ENCODE assay signal across 29 mouse cellular contexts in genomic region chr3:154130431-154131114, GRCm38 (mm10).
DNase-seq lines count a peak whose midpoint lies in the region; ATAC-seq and TF ChIP-seq lines count a peak whose summit lies in the region.
"Had no signal": no experiment of that assay in that cellular context is flagged by ENCODE, and none has a peak within 500 bp of the region (broad histone marks: within the 10 kb centered on the region; RNA-seq: fewer than 3 reads in every experiment).

No protein-coding gene starts in this region.

- H3K9ac ChIP-seq in stomach, embryonic 15.5 days: no peak overlapping the region
- H3K9ac ChIP-seq in stomach, postnatal 0 days (ENCODE audit: low read length): no peak overlapping the region
- H3K9ac ChIP-seq in liver, embryonic 12.5 days: no peak overlapping the region
- H3K9ac ChIP-seq in liver, postnatal 0 days (replicated peaks): no peak overlapping the region
- H3K9ac ChIP-seq in midbrain, embryonic 15.5 days: no peak overlapping the region
- H3K9ac ChIP-seq in forebrain, embryonic 15.5 days (replicated peaks): no peak overlapping the region
- H3K9ac ChIP-seq: heart, embryonic 15.5 days; hindbrain, embryonic 14.5 days; kidney, embryonic 15.5 days; limb, embryonic 12.5 days; neural tube, embryonic 15.5 days had no signal

- H3K27ac ChIP-seq in stomach, embryonic 15.5 days: no peak overlapping the region
- no peak overlapping the region for H3K27ac ChIP-seq in stomach, postnatal 0 days (replicated peaks)
- no peak overlapping the region for H3K27ac ChIP-seq in liver, embryonic 12.5 days
- H3K27ac ChIP-seq in liver, postnatal 0 days (ENCODE audit: low read depth): no peak overlapping the region
- H3K27ac ChIP-seq in midbrain, embryonic 15.5 days: no peak overlapping the region
- H3K27ac ChIP-seq in forebrain, embryonic 15.5 days (replicated peaks): no peak overlapping the region
- H3K27ac ChIP-seq: heart, embryonic 15.5 days; hindbrain, embryonic 14.5 days; kidney, embryonic 15.5 days; limb, embryonic 12.5 days; neural tube, embryonic 15.5 days had no signal

- H3K4me1 ChIP-seq in stomach, embryonic 15.5 days: no peaks in the 10 kb centered on the region
- no peaks in the 10 kb centered on the region for H3K4me1 ChIP-seq in stomach, postnatal 0 days (replicated peaks; ENCODE audit: control insufficient read depth, insufficient read depth)
- peaks cover 26% of the 10 kb centered on the region for H3K4me1 ChIP-seq in liver, embryonic 12.5 days
- H3K4me1 ChIP-seq in liver, postnatal 0 days (ENCODE audit: insufficient read depth): no peaks in the 10 kb centered on the region
- peaks cover 4% of the 10 kb centered on the region; the same call in 1 of the 2 replicates for H3K4me1 ChIP-seq in midbrain, embryonic 15.5 days
- peaks cover 18% of the 10 kb centered on the region for H3K4me1 ChIP-seq in forebrain, embryonic 15.5 days
- H3K4me1 ChIP-seq: limb, embryonic 12.5 days; neural tube, embryonic 15.5 days had no signal

- no peak overlapping the region for H3K4me3 ChIP-seq in stomach, embryonic 15.5 days (replicated peaks)
- no peak overlapping the region for H3K4me3 ChIP-seq in stomach, postnatal 0 days (ENCODE audit: low read depth, low read length)
- H3K4me3 ChIP-seq in liver, embryonic 12.5 days: no peak overlapping the region
- no peak overlapping the region for H3K4me3 ChIP-seq in liver, postnatal 0 days (ENCODE audit: low read depth, low read length)
- H3K4me3 ChIP-seq in midbrain, embryonic 15.5 days: no peak overlapping the region
- no peak overlapping the region for H3K4me3 ChIP-seq in forebrain, embryonic 15.5 days
- H3K4me3 ChIP-seq: heart, embryonic 15.5 days; kidney, embryonic 15.5 days; limb, embryonic 12.5 days; neural tube, embryonic 15.5 days had no signal

- TF ChIP-seq CTCF in stomach, postnatal 0 days (IDR thresholded peaks at IDR 0.05; ENCODE audit: low read depth): no peak
- no peak for TF ChIP-seq CTCF in liver, postnatal 0 days (IDR thresholded peaks at IDR 0.05; ENCODE audit: low read depth)

- H3K27me3 ChIP-seq in stomach, embryonic 15.5 days (replicated peaks): no peaks in the 10 kb centered on the region
- H3K27me3 ChIP-seq in stomach, postnatal 0 days (ENCODE audit: control insufficient read depth, insufficient read depth, low read length): no peaks in the 10 kb centered on the region
- no peaks in the 10 kb centered on the region; the same call in 1 of the 2 replicates for H3K27me3 ChIP-seq in liver, embryonic 12.5 days (replicated peaks)
- no peaks in the 10 kb centered on the region for H3K27me3 ChIP-seq in liver, postnatal 0 days (ENCODE audit: insufficient read depth, low read length)
- no peaks in the 10 kb centered on the region for H3K27me3 ChIP-seq in midbrain, embryonic 15.5 days (replicated peaks)
- no peaks in the 10 kb centered on the region for H3K27me3 ChIP-seq in forebrain, embryonic 15.5 days
- H3K27me3 ChIP-seq: heart, embryonic 15.5 days; kidney, embryonic 15.5 days; limb, embryonic 12.5 days; neural tube, embryonic 15.5 days; Patski had no signal

- 84% methylated on average over 6 of the region's 6 CpGs for WGBS in stomach, embryonic 15.5 days
- 87% methylated on average over 6 of the region's 6 CpGs for WGBS in stomach, postnatal 0 days
- WGBS in liver, embryonic 12.5 days (ENCODE audit: insufficient replicate concordance): 42% methylated on average over 6 of the region's 6 CpGs
- WGBS in liver, postnatal 0 days (ENCODE audit: insufficient replicate concordance): 51% methylated on average over 5 of the region's 6 CpGs
- 90% methylated on average over 6 of the region's 6 CpGs for WGBS in midbrain, embryonic 15.5 days
- 88% methylated on average over 6 of the region's 6 CpGs for WGBS in forebrain, embryonic 15.5 days

- intact Hi-C loops in heart, postnatal 25 days (cut with DNase I): no loop called here

- H3K4me2 ChIP-seq in stomach, embryonic 15.5 days: no peak overlapping the region
- no peak overlapping the region for H3K4me2 ChIP-seq in stomach, postnatal 0 days (replicated peaks; ENCODE audit: low read depth)
- H3K4me2 ChIP-seq in liver, embryonic 12.5 days: peak overlapping the region; percentile 42
- no peak overlapping the region for H3K4me2 ChIP-seq in liver, postnatal 0 days (ENCODE audit: low read depth, low read length)
- H3K4me2 ChIP-seq in midbrain, embryonic 15.5 days: no peak overlapping the region
- no peak overlapping the region for H3K4me2 ChIP-seq in forebrain, embryonic 15.5 days (replicated peaks)
- H3K4me2 ChIP-seq: heart, embryonic 15.5 days; hindbrain, embryonic 14.5 days; kidney, embryonic 15.5 days; limb, embryonic 12.5 days; neural tube, embryonic 15.5 days had no signal

- peak; percentile 60; the same call in 1 of the 2 replicates for ATAC-seq in stomach, embryonic 15.5 days (ENCODE audit: insufficient read depth, low FRiP score, low read depth)
- no peak for ATAC-seq in stomach, postnatal 0 days (ENCODE audit: low FRiP score, low TSS enrichment)
- ATAC-seq in liver, embryonic 12.5 days: peak; percentile 96
- ATAC-seq in liver, postnatal 0 days: peak; percentile 47; the same call in 1 of the 2 replicates
- no peak for ATAC-seq in midbrain, embryonic 15.5 days (replicated peaks)
- ATAC-seq in forebrain, embryonic 15.5 days (replicated peaks): no peak
- ATAC-seq: forebrain, embryonic 16.5 days; inflammation-experienced regulatory T-cells, adult 6 months; lung, postnatal 0 days; Patski had no signal

- no peaks in the 10 kb centered on the region for H3K9me3 ChIP-seq in stomach, embryonic 15.5 days
- no peaks in the 10 kb centered on the region for H3K9me3 ChIP-seq in stomach, postnatal 0 days (ENCODE audit: control insufficient read depth, low read length)
- H3K9me3 ChIP-seq in liver, embryonic 12.5 days (replicated peaks): no peaks in the 10 kb centered on the region
- H3K9me3 ChIP-seq in liver, postnatal 0 days (ENCODE audit: low read length): no peaks in the 10 kb centered on the region
- H3K9me3 ChIP-seq in midbrain, embryonic 15.5 days: no peaks in the 10 kb centered on the region
- H3K9me3 ChIP-seq in forebrain, embryonic 15.5 days: no peaks in the 10 kb centered on the region
- H3K9me3 ChIP-seq: heart, embryonic 15.5 days; kidney, embryonic 15.5 days; limb, embryonic 12.5 days; neural tube, embryonic 15.5 days had no signal

- no peak for DNase-seq in stomach, postnatal 0 days (ENCODE audit: low spot score)
- no peak for DNase-seq in liver, postnatal 0 days
- DNase-seq in heart, postnatal 25 days (ENCODE audit: low spot score): no peak
- DNase-seq: adrenal gland, postnatal 14 days; cerebellum, adult 8-10 months; gastrocnemius, postnatal 14 days; heart, postnatal 36 days; kidney, adult 11 months; kidney, postnatal 25 days; lung, adult 18-20 months; lung, postnatal 4 days; midbrain, embryonic 14.5 days; right cerebral cortex, postnatal 25 days; thymus, adult 18-20 months; thymus, postnatal 25 days had no signal

- TF ChIP-seq EP300 in stomach, postnatal 0 days (optimal IDR thresholded peaks at IDR 0.05): no peak
- peak; percentile 26; the same call in 1 of the 2 replicates for TF ChIP-seq EP300 in liver, postnatal 0 days (IDR thresholded peaks at IDR 0.05; ENCODE audit: low read depth)

- no peaks in the 10 kb centered on the region for H3K36me3 ChIP-seq in stomach, embryonic 15.5 days
- no peaks in the 10 kb centered on the region for H3K36me3 ChIP-seq in stomach, postnatal 0 days (ENCODE audit: control insufficient read depth, insufficient read depth, low read length)
- H3K36me3 ChIP-seq in liver, embryonic 12.5 days: no peaks in the 10 kb centered on the region
- H3K36me3 ChIP-seq in liver, postnatal 0 days (replicated peaks; ENCODE audit: insufficient read depth, low read length): no peaks in the 10 kb centered on the region
- H3K36me3 ChIP-seq in midbrain, embryonic 15.5 days (replicated peaks): no peaks in the 10 kb centered on the region
- H3K36me3 ChIP-seq in forebrain, embryonic 15.5 days: no peaks in the 10 kb centered on the region
- H3K36me3 ChIP-seq: G1E; heart, embryonic 15.5 days; kidney, embryonic 15.5 days; limb, embryonic 12.5 days; neural tube, embryonic 15.5 days had no signal

Comparison
In these comparisons a context has a peak if more than half of its experiments do, and no peak if none do; other contexts are left out.
1. ATAC-seq: peak in stomach, embryonic 15.5 days (single experiment), liver, embryonic 12.5 days (single experiment) and liver, postnatal 0 days (single experiment); none in stomach, postnatal 0 days (single experiment), midbrain, embryonic 15.5 days (single experiment) and forebrain, embryonic 15.5 days (single experiment).